Mouse (Mus musculus) layer of hippocampus, adult 9-10 months (tissue): ENCODE measurements around the gene Frk.
"Not testable (repeated sequence)": the region's sequence is repeated elsewhere in the genome, so short reads cannot be mapped to it uniquely, and the experiment has no call there.

Experiments
- DNase-seq: peaks from one replicate; pipeline ENCODE4 v3.0.0; 2022; ENCODE audit warnings: low spot score

Gene Frk

DNA sequence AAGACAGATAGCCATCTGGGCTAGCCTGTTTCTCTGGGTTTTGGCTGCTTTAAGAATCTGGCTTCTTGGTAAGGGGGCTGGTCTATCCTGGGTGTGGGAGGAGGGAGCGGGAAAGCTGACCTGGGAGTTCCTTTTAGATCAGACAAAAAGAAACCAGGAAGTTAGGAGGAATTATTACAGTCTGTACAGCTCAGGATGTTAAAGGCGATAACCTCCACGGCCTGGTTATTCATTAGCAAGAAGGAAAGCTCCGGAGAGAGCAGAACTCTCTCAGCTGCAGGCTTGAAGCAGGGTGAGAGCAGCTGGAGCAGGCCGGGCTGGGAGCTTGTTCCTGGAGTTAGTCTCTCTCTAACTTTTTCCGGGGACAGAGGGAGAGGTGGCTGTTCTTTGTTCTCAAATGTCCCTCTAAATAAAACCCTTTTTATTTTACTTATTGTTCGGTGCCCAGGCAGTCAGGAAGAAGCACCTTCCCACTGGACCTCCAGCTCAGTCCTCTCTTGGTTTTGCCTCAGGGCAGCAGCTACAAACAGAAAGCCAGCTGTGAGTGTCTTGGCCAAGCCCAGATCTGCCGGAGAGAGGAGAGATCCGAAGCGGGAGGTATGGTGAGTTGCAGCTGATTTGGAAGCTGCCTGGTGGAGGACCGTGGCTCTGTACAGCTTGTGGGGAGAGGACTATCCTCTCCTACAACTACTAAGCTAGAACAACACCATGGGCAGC is at the start of gene Frk:
Gene Frk, plus strand, starts transcription at position 103 of the 717 bp plus-strand sequence.
- no peak for DNase-seq

DNA sequence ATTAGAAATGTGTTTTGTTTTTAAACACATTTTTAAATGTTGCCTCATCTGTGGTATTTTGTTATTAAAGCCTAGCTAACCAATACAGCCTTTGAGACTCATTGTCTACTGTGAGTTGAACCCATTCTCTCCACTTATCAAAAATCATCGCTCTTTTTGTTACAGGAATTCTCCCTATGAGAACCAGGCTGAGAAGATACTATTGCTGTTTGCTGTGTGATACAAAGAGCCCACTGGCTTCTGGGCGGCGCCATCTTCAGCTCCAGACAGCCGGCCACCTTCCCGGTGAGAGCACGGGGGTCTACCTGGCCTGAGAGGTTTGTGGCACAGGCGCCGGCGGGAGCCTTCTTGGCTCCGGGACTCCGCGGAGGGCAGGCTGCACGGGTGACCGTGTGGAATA is 49.0 kb upstream of the Frk start:
- not testable (repeated sequence) for DNase-seq

DNA sequence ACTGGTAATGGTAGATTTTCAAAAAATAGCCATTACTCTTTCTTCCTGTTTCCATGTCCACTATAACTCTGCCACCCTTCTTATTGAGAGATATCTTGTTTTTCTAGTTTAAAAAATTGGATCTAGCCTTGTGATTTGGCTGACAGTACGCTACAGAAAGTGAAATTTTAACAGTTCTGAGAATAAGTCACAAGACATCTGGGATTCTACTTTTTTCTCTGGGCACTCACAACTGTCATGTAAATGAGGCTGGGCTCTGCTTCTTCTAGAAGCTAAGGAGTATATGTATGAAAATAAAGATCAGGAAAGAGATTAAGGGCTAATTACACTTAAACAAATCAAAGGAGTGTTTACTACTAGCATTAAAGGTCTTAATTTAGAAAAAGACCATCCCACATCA is 33.7 kb upstream of the Frk start:
- no peak for DNase-seq

DNA sequence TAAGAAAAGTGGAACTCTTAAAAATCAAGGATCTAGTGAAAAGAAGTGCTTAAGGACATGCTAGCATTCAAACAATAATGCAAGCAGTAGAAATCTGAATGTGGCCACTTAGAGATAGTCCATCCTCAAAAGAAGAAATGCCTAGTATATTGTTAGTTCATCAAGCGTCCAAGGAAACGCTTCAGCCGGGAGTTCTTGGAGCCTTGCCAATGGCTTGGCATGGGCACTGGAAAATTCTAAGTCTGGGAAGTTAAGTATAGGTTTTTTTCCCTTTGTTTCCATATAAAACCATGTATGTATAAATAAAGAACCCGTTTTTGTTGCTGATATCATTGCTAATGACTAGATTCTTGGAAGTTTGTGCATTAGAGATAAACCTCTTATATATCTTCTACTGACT is 21.7 kb upstream of the Frk start:
- DNase-seq: no peak

DNA sequence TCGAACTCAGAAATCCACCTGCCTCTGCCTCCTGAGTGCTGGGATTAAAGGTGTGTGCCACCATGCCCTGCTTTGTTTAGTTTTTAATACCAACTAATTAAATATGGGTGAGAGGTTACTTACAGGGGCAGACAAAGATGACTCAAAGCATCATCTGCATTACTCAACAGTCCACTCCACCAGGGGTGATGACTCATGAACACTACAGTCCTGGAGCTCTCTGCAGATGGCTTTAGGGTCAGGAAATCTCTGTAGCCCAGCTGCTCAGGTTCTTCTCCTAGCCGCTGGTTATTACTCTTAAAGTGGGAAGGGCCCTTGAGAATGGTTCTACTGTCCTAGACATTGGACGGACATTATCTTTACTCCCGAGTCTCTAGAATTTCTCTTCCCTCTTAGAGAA is 18.9 kb upstream of the Frk start:
- DNase-seq: no peak

DNA sequence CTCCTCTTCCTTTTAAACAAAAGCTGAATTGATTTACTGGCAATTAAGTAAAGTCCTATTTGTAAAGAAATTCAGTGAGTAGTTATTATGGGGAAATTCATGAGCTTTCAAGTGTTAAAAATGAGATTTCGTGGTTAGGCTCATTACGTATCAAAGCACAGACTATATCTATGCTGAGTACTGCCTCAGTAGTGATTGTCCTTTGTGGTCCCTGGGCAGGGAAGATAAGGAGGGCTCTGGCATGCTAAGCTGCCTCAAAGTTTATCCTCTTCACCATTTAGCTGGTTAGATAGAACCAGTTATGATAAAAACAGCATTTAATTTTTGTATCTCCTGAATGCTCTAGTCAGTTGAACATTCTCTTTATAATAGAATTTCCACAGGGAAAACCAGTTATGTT is 14.2 kb upstream of the Frk start:
- no peak for DNase-seq

DNA sequence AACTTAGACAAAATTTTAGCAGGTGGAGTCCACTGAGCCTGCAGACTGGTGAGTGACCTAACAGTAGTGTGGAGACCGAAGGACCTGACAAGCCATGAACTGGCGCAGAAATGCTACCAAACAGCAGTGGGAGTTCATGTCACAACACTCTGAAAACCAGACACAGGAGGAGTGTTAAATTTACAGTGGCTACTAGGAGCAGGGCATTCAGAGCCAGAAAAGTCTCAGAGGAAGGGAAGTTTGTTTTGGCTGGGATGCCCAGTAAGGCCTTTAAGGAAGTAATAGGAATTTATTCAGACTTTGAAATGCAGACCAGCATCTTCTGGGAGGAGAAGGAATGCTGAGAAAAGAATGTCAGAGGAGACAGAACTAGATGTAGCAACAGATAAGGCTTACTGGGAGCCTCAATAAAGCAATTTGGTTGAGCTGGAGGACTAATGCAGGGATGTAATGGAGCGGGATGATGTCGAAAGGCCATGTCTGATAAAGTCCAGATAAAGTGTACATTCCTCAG is 3.2 kb upstream of the Frk start:
- no peak for DNase-seq

DNA sequence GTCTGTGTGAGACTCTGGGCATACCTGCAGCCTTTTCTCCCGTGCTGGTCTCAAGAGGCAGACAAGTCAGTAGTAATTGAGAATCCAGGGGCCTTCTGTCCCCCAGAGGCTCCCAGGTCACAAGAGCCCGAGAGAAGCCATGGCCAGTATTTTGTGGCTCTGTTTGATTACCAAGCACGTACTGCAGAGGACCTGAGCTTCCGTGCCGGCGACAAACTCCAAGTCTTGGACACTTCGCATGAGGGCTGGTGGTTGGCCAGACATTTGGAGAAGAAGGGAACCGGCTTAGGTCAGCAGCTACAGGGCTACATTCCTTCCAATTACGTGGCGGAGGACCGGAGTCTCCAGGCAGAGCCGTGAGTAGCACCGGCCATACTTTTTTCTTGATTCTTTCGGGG is 814 bp downstream of the Frk start:
- DNase-seq: no peak

DNA sequence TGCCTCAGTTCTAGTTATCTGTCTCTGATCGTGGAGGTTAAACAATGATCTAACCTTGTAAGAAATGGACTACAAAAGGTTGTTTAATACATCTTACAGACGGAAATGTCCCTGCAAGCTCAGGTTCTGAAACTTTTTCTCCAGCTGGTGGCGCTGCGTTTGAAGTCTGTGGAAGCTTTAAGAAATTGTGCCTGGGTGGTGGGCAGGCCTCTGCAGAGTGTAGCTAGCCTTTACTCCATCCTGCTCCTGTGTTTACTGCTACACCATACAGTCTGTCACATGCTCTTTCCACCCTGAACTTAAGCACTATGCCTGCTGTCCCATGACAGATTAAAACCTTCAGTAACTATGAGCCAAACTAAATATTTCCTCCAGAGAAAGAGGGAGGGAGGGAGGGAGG is 1.9 kb downstream of the Frk start:
- no peak for DNase-seq

DNA sequence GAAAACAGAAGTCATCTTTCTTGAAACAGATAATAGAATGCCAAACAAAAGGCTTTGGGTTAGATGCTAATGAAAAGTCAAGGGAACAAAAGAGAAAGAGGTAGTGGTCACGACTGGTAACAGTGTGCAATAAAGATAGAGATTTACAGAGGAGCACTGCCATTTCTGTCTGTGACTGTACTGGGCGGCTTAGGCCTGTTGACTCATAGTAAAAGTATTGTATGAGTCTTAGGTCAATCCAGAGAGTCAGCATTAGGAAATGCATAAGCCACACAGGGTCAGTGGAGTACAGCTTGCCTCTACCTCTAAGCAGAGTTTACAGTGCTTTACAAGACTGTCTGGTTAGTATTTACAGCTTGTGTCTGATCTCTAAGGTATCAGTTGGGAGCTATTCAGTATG is 24.6 kb downstream of the Frk start:
- no peak for DNase-seq

DNA sequence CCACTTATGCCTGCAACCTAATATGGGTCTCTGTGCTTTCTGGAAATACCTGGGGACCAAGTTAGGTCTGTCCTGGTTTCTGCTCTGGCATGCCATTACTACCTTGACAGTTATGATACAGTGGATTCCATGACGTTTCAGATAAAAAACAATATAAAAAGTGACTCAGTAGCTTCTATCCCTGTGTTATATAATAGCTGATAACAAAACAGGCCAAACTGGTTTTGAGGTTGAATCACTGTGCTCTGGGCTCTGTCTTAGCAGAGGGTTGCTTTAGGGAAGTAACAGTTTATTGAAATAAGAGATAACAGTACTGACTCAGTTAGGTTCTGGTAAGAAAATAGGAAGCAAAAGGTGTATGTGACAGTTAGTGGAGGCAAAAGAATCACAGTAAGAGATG is 25.4 kb downstream of the Frk start:
- no peak for DNase-seq

DNA sequence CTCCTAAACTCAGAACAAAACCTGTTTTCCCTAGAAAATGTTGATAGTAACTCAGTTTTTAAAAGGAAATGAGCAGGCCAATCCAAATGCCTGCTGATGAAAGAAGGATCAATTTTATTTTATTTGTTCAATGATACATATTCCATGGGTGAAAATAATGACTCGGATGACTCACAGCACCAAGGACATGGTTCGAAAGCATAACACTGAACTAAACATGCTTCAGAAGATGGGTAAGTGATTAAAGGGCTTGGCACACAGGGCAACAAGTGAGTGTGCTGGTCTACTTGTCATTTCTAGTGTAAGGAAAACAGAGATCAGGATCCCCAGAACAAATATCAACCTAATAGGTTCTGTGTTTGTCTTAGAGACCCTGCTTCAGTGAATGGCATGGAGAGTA is 26.1 kb downstream of the Frk start:
- DNase-seq: no peak

DNA sequence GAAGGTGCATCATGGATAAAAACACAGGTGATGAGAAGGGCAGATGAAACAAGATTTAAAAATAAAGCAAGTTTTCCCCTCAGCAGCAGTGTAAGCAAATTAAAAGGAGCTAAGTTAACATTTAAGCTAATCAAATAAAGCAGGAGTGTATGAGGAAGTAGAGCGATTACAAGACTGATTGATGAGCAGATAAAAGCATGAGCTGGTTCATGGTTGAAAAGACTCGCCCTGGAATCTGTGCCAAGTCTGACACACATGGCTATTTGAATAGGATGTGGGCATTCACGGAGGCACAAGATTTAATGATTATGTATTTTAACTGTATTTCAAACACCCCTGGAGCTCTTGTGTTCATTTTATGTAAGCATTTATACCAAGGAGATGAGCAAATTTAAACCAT is 28.0 kb downstream of the Frk start:
- DNase-seq: no peak

DNA sequence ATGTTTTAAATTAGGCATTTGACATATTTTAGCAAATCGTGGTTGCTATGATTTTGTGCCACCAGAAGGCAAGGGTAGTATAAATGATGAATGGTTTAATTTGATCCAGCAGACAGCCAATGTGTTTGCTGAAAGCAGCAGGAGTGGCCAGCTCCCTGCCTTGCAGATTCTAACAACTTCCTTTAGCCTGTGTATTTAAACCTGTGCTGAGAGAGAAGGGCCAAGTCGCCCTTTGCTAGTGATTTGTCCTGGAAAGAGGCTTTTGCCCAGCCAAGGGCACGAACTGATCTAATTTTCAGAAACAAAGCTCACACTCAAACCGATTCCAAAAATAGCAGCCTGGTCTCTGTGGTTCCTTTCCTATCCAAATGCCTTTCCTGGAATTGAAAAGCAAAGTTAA is 29.4 kb downstream of the Frk start:
- DNase-seq: no peak

DNA sequence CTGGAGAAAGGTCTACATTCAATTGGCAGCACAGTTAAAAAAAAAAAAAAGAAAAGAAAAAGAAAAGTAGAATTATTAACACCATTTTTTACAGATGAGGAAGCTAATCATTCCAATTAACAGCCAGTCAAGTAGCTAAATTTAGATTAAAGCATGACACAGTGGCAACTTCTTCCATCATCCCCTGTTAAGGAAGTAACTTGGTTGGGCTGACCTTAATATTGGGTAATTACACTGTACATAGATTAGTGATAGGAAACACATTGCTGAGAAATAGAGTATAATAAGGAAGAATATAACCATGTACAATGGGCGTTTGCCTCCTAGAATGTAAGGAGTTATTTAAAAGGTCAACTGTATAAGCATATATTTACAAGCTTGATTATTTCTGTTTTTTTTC is 42.4 kb downstream of the Frk start:
- no peak for DNase-seq

DNA sequence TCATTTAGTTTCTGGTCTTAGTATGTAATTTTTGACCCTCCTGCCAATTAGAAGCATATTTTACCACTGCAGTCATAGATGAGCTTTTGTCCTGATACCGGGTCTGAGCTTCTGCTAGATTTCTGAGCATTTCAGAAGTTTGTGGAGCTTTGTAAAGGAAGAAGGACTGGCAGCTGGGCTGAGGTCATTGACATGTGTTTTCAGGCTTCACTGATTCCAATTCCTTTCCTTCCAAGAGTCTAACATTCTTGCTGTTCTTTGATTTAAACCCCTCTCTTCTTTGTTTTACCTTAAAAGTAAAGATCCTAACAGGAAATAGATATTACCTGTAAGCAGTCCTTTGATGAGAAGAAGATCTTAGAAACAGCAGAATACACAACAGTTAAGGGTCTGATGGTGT is 48.6 kb downstream of the Frk start:
- no peak for DNase-seq

DNA sequence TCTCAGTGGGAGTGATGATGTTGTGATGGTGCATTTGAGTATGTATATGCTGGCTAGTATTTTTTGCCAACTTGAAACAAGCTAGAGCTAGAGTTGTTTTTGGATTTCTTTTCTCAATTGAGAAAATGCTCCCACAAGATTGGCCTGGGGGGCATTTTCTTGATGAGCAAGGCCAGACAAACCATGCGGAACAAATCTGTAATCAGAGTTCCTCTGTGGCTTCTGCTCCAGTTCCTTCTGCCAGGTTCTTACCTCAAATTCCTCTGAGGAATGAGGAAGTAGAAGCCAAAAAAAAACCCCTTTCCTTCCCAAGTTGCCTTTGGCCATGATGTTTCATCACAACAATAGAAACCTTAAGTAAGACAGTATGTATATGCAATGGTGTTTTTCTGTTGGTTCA is 49.3 kb downstream of the Frk start:
- no peak for DNase-seq

DNA sequence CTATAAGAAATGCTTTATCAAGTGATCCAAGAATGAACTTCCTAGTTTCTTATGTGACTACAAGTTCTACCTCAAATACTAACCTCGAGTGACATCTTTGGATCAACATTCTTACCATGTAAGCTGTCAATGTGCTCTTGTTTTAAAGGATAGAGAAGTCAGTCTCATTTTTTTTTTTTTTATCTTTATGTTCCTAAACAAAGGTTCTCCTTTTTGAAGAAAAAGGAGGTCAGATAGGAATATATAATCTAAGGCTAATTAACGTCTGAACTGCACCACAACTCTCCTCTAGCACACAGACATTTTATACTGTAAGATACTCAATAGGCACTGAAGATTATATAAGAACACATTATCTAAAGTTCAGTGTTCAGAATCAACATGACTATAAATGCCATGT is 57.5 kb downstream of the Frk start:
- DNase-seq: no peak

DNA sequence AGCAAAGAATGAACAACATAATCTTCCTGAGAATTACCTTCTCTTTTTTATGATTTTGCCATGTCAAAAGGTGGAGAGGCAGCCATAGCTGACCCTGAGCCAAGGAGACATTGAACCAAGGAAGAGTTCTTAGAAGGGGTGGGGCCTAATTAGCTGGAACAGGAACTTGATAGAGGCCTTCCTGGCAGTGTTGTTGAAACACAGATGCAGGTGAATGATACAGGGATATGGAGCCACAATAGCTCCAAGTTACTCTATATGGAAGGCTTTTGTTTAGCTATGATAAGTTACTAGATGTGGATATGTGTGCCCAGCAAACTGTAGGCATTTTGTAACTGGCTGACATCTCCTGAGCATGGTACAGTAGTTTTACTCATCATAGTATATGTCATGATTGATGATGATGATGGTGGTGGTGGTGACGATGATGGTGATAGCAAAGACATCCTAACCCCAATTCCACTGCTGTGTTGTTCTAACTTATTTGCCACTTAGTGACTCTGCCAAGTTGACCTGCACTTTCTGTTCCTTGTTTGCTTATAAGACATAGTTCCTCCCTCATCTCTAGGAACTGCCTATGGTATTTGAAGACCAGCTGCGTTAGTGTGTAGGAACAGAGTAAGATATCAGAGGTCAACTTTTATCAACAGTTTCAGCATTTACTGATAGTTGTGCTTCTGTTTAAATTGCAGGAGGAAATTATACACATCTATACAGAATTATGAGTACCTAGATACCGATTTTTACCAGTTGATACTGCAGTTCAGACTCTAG is 58.7 kb downstream of the Frk start:
- DNase-seq: no peak

DNA sequence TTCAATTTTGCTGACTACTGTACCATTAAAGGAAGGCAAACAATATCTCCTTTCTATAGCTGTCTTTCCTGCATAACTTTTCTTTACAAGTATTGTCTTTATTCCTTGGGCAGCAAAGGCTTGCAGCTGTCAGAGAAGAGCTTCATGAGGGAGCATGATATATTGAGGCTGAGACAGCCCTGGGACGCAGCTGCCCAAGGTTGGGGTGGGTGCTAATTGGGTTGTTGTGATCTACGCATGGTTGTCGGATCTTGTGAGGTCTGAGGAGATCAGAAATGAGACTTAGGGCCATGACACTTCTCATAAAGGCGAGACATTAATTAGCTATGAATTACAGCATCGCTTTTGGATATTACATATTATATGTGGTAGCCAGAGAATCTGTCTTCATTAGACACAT is 67.4 kb downstream of the Frk start:
- DNase-seq: no peak

DNA sequence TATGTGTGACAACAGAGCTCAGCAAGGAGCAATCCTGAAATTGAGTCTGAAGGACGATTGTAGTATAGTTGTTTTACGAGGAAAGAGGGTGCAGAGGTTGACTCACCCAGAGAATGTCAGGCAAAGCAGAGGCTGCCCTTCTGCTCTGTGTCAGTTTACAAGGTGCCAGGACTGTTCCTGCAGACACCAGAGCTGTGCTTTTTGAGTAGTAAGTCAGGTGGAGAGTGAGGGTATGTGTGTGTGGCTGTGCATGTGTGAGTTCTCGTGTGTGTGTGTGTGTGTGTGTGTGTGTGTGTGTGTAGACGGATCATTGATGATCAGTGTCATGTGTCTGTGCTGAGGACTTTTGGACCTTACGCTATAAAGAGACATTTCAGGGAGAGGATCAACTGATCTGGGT is 68.4 kb downstream of the Frk start:
- no peak for DNase-seq

DNA sequence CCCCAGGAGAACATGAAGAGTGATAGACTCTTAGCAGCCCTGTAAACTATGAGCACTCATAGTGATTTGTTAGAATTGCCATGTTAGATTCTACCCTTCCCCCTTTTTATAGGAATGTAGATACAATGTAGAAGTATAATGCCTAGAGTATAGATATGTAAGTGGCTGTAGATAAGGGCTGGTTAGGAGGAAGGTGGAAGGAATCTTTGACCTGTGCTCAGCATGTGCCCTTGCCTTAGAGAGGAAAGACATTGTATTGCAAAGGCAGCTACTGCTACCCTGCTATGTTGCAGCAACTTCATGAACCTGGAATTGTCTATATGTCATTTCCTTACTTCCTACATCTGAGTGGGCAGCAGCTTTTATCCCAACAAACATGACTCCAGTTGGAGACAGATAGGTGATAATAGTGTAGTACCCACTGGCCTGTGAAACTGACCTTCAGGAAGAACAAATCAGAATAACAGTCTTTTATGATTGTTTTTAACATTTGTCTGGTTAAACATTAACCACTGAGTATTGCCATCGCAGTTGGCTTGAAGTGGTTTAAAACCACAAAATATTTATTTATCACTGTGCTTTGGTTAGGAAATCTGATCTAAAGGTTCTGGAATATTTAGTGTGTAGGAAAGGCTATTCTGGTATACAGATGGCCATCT is 80.4 kb downstream of the Frk start:
- DNase-seq: no peak

DNA sequence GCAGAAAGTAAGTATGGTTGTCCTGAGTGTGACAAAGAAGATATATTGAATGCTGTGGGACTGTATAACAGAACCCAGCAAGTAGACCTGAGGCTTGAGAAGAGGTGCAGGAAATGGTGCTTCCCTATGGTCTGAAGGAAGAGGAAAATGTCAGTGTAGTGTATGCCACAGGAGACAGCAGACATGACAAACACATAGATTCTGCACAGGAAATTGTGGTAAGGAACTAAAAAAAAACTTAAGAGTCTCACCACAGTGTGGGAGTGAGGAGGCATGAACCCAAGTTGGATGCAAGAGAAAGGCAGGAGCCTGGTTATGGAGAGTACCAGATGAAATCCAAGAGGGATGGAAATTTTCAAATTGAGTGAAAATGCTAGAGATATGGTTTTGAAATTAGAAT is 132.3 kb downstream of the Frk start:
- no peak for DNase-seq
